ENCODE assay signal across 20 mouse cellular contexts in genomic region chr5:4246095-4246494, GRCm38 (mm10). TPM values are rescaled to one million over a fixed set of nuclear protein-coding genes. Genes with fewer than 3 reads are reported as not detected.
A peak's percentile ranks its signal among the peaks of the same experiment; 100 is the strongest.
DNase-seq lines count a peak whose midpoint lies in the region; ATAC-seq and TF ChIP-seq lines count a peak whose summit lies in the region.
"Had no signal": no experiment of that assay in that cellular context is flagged by ENCODE, and none has a peak within 500 bp of the region (broad histone marks: within the 10 kb centered on the region; RNA-seq: fewer than 3 reads in every experiment).

No protein-coding gene starts in this region.

- H3ac ChIP-seq in C2C12 (ENCODE audit: control insufficient read depth, insufficient read length, low read depth): no peak overlapping the region

- no peak for TF ChIP-seq CTCF in C2C12 (IDR thresholded peaks at IDR 0.05; ENCODE audit: control insufficient read depth, insufficient read depth, insufficient read length)

- no peak for ATAC-seq in kidney, embryonic 16.5 days (ENCODE audit: low FRiP score, low TSS enrichment)
- ATAC-seq: CD4-positive, CD25-positive, alpha-beta regulatory T cell, adult 4 months; forebrain, embryonic 16.5 days; intestine, embryonic 15.5 days had no signal

- no peak overlapping the region for H3K4me3 ChIP-seq in C2C12 (ENCODE audit: insufficient read depth, poor library complexity, severe bottlenecking)
- no peak overlapping the region for H3K4me3 ChIP-seq in embryonic facial prominence, embryonic 10.5 days
- no peak overlapping the region for H3K4me3 ChIP-seq in forebrain, embryonic 10.5 days
- no peak overlapping the region for H3K4me3 ChIP-seq in kidney, embryonic 16.5 days (ENCODE audit: low read length)
- H3K4me3 ChIP-seq: heart, embryonic 13.5 days; hindbrain, embryonic 15.5 days; intestine, embryonic 15.5 days; limb, embryonic 13.5 days; neural tube, embryonic 15.5 days had no signal

- WGBS in embryonic facial prominence, embryonic 10.5 days: 38% methylated on average over 2 of the region's 2 CpGs
- 76% methylated on average over 2 of the region's 2 CpGs for WGBS in forebrain, embryonic 10.5 days
- WGBS in kidney, embryonic 16.5 days: 43% methylated on average over 2 of the region's 2 CpGs

- H3K4me2 ChIP-seq in kidney, embryonic 16.5 days (replicated peaks; ENCODE audit: low read depth, low read length): no peak overlapping the region
- H3K4me2 ChIP-seq: heart, embryonic 13.5 days; hindbrain, embryonic 15.5 days; intestine, embryonic 15.5 days; limb, embryonic 13.5 days; neural tube, embryonic 15.5 days had no signal

- H3K27ac ChIP-seq in embryonic facial prominence, embryonic 10.5 days (replicated peaks): no peak overlapping the region
- H3K27ac ChIP-seq in forebrain, embryonic 10.5 days: no peak overlapping the region
- no peak overlapping the region for H3K27ac ChIP-seq in kidney, embryonic 16.5 days (ENCODE audit: low read length)
- H3K27ac ChIP-seq: heart, embryonic 13.5 days; hindbrain, embryonic 15.5 days; intestine, embryonic 15.5 days; limb, embryonic 13.5 days; liver, embryonic 14.5 days; neural tube, embryonic 15.5 days had no signal

- no peaks in the 10 kb centered on the region for H3K79me2 ChIP-seq in C2C12 (ENCODE audit: control insufficient read depth, insufficient read depth)

- H3K36me3 ChIP-seq in C2C12 (ENCODE audit: control insufficient read depth, insufficient read depth): no peaks in the 10 kb centered on the region
- H3K36me3 ChIP-seq in embryonic facial prominence, embryonic 10.5 days (replicated peaks): no peaks in the 10 kb centered on the region
- no peaks in the 10 kb centered on the region for H3K36me3 ChIP-seq in forebrain, embryonic 10.5 days (replicated peaks)
- no peaks in the 10 kb centered on the region for H3K36me3 ChIP-seq in kidney, embryonic 16.5 days (ENCODE audit: insufficient read depth, low read length)
- H3K36me3 ChIP-seq: heart, embryonic 13.5 days; hindbrain, embryonic 15.5 days; intestine, embryonic 15.5 days; limb, embryonic 13.5 days; neural tube, embryonic 15.5 days had no signal

- no peaks in the 10 kb centered on the region for H3K27me3 ChIP-seq in C2C12 (ENCODE audit: control insufficient read depth, insufficient read depth, insufficient read length)
- H3K27me3 ChIP-seq in embryonic facial prominence, embryonic 10.5 days (replicated peaks; ENCODE audit: low read depth, poor library complexity, severe bottlenecking): no peaks in the 10 kb centered on the region
- H3K27me3 ChIP-seq in forebrain, embryonic 10.5 days (ENCODE audit: poor library complexity, severe bottlenecking): no peaks in the 10 kb centered on the region
- peaks cover 2% of the 10 kb centered on the region; the same call in 1 of the 2 replicates for H3K27me3 ChIP-seq in kidney, embryonic 16.5 days (ENCODE audit: insufficient read depth, low read length)
- H3K27me3 ChIP-seq: heart, embryonic 13.5 days; hindbrain, embryonic 15.5 days; intestine, embryonic 15.5 days; limb, embryonic 13.5 days; neural tube, embryonic 15.5 days had no signal

- DNase-seq in 3134 (ENCODE audit: extremely low read depth, insufficient read length, low spot score): peak; percentile 63
- peak; percentile 27 for DNase-seq in embryonic facial prominence, embryonic 10.5 days (ENCODE audit: low spot score)
- peak; percentile 40 for DNase-seq in forelimb bud, embryonic 11.5 days (ENCODE audit: low read depth, low spot score)
- no peak for DNase-seq in right cerebral cortex, postnatal 4 days
- DNase-seq in forebrain, embryonic 10.5 days (ENCODE audit: extremely low spot score, low spot score): no peak
- DNase-seq in urinary bladder, postnatal 4 days (ENCODE audit: low spot score in 2 of 2): no peak
- DNase-seq: cerebellum, adult 8-10 months; heart, adult 11 months; kidney, adult 9 months; midbrain, embryonic 14.5 days had no signal

- no peaks in the 10 kb centered on the region for H3K79me3 ChIP-seq in C2C12 (ENCODE audit: low read depth)

- H3K9ac ChIP-seq in kidney, embryonic 16.5 days (replicated peaks; ENCODE audit: low read length): no peak overlapping the region
- H3K9ac ChIP-seq: heart, embryonic 13.5 days; hindbrain, embryonic 15.5 days; intestine, embryonic 15.5 days; limb, embryonic 13.5 days; liver, embryonic 14.5 days; neural tube, embryonic 15.5 days had no signal

- H3K9me3 ChIP-seq in embryonic facial prominence, embryonic 10.5 days: no peaks in the 10 kb centered on the region
- H3K9me3 ChIP-seq in forebrain, embryonic 10.5 days: no peaks in the 10 kb centered on the region
- H3K9me3 ChIP-seq in kidney, embryonic 16.5 days (ENCODE audit: low read length): no peaks in the 10 kb centered on the region
- H3K9me3 ChIP-seq: heart, embryonic 13.5 days; hindbrain, embryonic 15.5 days; intestine, embryonic 15.5 days; limb, embryonic 13.5 days; neural tube, embryonic 15.5 days had no signal

- H3K4me1 ChIP-seq in embryonic facial prominence, embryonic 10.5 days: peaks cover 7% of the 10 kb centered on the region; the same call in 1 of the 2 replicates
- no peaks in the 10 kb centered on the region for H3K4me1 ChIP-seq in forebrain, embryonic 10.5 days
- H3K4me1 ChIP-seq in kidney, embryonic 16.5 days (ENCODE audit: insufficient read depth, low read length): no peaks in the 10 kb centered on the region
- H3K4me1 ChIP-seq: hindbrain, embryonic 15.5 days; intestine, embryonic 15.5 days; neural tube, embryonic 15.5 days had no signal

TF ChIP-seq in C2C12, 6 proteins besides CTCF, POLR2A, EP300 and RAD21:
- TF ChIP-seq CEBPB (IDR thresholded peaks at IDR 0.05; ENCODE audit: low read depth): peak; percentile 41
- no peak for TF ChIP-seq MYOG (IDR thresholded peaks at IDR 0.05; ENCODE audit: control insufficient read depth, extremely low read depth, insufficient read length)
- peak; percentile 57 for TF ChIP-seq USF1 (IDR thresholded peaks at IDR 0.05; ENCODE audit: low read depth)
- peak; percentile 60 for TF ChIP-seq MAX (IDR thresholded peaks at IDR 0.05)
- TF ChIP-seq MYOD1 (IDR thresholded peaks at IDR 0.05; ENCODE audit: control insufficient read depth, insufficient read length, low read depth): peak; percentile 73
- TF ChIP-seq FOSL1 (IDR thresholded peaks at IDR 0.05; ENCODE audit: insufficient read depth, low read length, poor library complexity, severe bottlenecking): no peak

RNA-seq across cellular contexts. Expression of gene Mterf1b, which starts 53.9 kb away (rescaled TPM):
- 0.88 TPM for polyA plus RNA-seq in C2C12 (2012; fragmentation: generic; extraction: Trizol)
- 3.3 and 3.7 TPM in 2 replicates for polyA plus RNA-seq in embryonic facial prominence, embryonic 10.5 days (2016; fragmentation: Nextera tagmentation; extraction: Ambion mirVana)
- 3.1 and 3.3 TPM in 2 replicates for polyA plus RNA-seq in forebrain, embryonic 10.5 days (2016; fragmentation: Nextera tagmentation; extraction: Ambion mirVana)
- polyA plus RNA-seq in kidney, embryonic 16.5 days (2015; fragmentation: Nextera tagmentation; extraction: Ambion mirVana): 3.1 and 4.4 TPM in 2 replicates

Comparison
In these comparisons a context has a peak if more than half of its experiments do, and no peak if none do; other contexts are left out.
1. DNase-seq: peak in 3134 (single experiment), embryonic facial prominence, embryonic 10.5 days (single experiment) and forelimb bud, embryonic 11.5 days (single experiment); none in right cerebral cortex, postnatal 4 days (single experiment), forebrain, embryonic 10.5 days (single experiment) and urinary bladder, postnatal 4 days (0 of 2).